Mouse (Mus musculus) heart, embryonic 13.5 days (tissue): Measurements from ENCODE around the gene Coq5. TPM values are rescaled to one million over a fixed set of nuclear protein-coding genes. Genes with fewer than 3 reads are reported as not detected.
A peak's percentile ranks its signal among the peaks of the same experiment; 100 is the strongest.

Source experiments
- ATAC-seq: fragments of 200-750 bp; cut with Nextera tagmentation; 2 replicates; pipeline ENCODE4 v1.8.0; 2017; ENCODE audit warnings: moderate TSS enrichment; ENCODE audit not compliant: insufficient number of reproducible peaks, low FRiP score, low TSS enrichment; ENCODE audit errors: extremely low read depth
- H3K27ac ChIP-seq: fragments of 300-500 bp; sonication (generic); replicated peaks from 2 replicates; pipeline ENCODE4 v1.5.1; 2015; ENCODE audit warnings: moderate library complexity, mild to moderate bottlenecking, inconsistent platforms
- H3K27me3 ChIP-seq: fragments of 300-500 bp; sonication (generic); replicated peaks from 2 replicates; pipeline ENCODE4 v1.6.1; 2015; ENCODE audit warnings: mild to moderate bottlenecking, inconsistent platforms
- H3K36me3 ChIP-seq: fragments of 300-500 bp; sonication (generic); 2 replicates; pipeline ENCODE4 v1.6.1; 2015; ENCODE audit warnings: mild to moderate bottlenecking, inconsistent platforms
- H3K4me1 ChIP-seq: fragments of 300-500 bp; sonication (generic); 2 replicates; pipeline ENCODE4 v1.6.1; 2015; ENCODE audit warnings: inconsistent platforms
- H3K4me2 ChIP-seq: fragments of 300-500 bp; sonication (generic); 2 replicates; pipeline ENCODE4 v1.6.1; 2015; ENCODE audit warnings: inconsistent platforms, mild to moderate bottlenecking, moderate library complexity
- H3K4me3 ChIP-seq: fragments of 300-500 bp; sonication (generic); 2 replicates; pipeline ENCODE4 v1.5.1; 2015; ENCODE audit warnings: moderate library complexity, mild to moderate bottlenecking, inconsistent platforms
- H3K9ac ChIP-seq: fragments of 300-500 bp; sonication (generic); 2 replicates; pipeline ENCODE4 v1.6.1; 2015; ENCODE audit warnings: inconsistent platforms, mild to moderate bottlenecking, moderate library complexity
- H3K9me3 ChIP-seq: fragments of 300-500 bp; sonication (generic); 2 replicates; pipeline ENCODE4 v1.6.1; 2016; ENCODE audit warnings: inconsistent platforms
- WGBS: fragments of 180-500 bp; shearing (Covaris S2); methylation state at CpG from one replicate; pipeline ENCODE4 v1.1.7; 2015; ENCODE audit warnings: mixed read lengths; 5-methylcytosine and 5-hydroxymethylcytosine counted together
- polyA plus RNA-seq: library from polyadenylated mRNA; unstranded; fragments of >200 nt; fragmentation: Nextera tagmentation; extraction: Ambion mirVana; gene quantifications from 2 replicates; pipeline ENCODE4 v1.2.1, GENCODE M21; 2015

Coq5 gene
- polyA plus RNA-seq, 1 experiment from 2014 or later, result 67.1 TPM

DNA sequence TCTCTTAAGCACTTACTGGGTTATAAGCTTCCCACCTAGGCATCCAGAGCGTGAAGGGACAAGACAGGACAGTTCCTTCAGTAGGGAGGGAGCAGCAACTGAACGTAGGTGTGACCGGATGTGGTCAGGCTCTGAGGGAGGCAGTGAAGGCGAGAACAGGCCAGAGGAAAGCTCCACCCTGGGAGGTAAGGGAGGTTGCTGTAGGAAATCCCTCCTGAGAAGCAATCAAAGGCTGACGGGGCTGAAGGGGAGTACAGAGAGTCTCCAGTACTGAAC is 34.1 kb downstream of the Coq5 start:
- Histone ChIP-seq H3K4me3 (no peak overlapping the region), H3K4me2 (no peak overlapping the region; the same call in 1 of the 2 replicates), H3K27ac (peak overlapping the region; percentile 30), H3K4me1 (peaks cover 44% of the 10 kb centered on the region), H3K9ac (peak overlapping the region; percentile 33; the same call in 1 of the 2 replicates), H3K9me3 (no peaks in the 10 kb centered on the region), H3K36me3 (no peaks in the 10 kb centered on the region), H3K27me3 (no peaks in the 10 kb centered on the region)
- ATAC-seq, result no peak
- WGBS, result 36% methylated on average over 5 of the region's 5 CpGs

DNA sequence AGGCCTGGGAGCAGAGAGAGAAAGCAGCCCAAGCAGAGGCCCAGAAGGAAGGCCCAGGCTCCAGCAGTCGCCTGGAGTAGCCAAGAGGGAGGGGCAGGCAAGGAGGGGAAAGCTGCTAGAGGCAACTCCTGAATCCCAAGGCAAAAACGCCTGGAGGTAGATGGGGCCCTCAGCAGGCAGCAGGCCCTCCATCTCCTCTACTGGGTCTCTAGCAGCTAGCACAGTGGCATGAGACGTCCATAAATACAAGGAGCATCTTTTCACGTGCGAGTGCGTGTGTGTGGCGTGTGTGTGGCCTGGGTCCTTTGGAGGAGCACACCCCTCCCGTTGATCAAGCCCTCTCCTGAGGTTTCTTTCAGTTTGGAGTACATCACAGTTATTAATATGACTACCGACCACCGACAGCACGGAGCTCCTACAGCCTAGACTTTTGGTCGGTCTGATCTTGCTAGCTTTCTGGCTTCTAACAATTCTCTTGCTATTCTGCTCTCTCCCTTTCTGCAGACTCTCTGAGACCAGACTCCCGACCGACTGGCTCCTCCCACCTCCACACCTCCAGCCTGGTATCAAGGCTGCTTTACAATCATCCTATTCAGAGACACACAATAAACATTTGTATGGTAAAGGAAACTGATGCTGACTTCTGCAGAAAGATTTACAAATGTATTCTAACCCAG is 37.6 kb downstream of the Coq5 start:
- H3K9ac ChIP-seq, result peak overlapping the region; percentile 41
- no peaks in the 10 kb centered on the region for H3K9me3 ChIP-seq
- H3K27me3 ChIP-seq, result no peaks in the 10 kb centered on the region
- H3K4me1 ChIP-seq, result peaks cover 54% of the 10 kb centered on the region
- no peaks in the 10 kb centered on the region for H3K36me3 ChIP-seq
- no peak overlapping the region for H3K4me3 ChIP-seq
- ATAC-seq, result no peak
- 12% methylated on average over 14 of the region's 14 CpGs for WGBS
- peak overlapping the region; percentile 56 for H3K4me2 ChIP-seq
- H3K27ac ChIP-seq, result peak overlapping the region; percentile 58

DNA sequence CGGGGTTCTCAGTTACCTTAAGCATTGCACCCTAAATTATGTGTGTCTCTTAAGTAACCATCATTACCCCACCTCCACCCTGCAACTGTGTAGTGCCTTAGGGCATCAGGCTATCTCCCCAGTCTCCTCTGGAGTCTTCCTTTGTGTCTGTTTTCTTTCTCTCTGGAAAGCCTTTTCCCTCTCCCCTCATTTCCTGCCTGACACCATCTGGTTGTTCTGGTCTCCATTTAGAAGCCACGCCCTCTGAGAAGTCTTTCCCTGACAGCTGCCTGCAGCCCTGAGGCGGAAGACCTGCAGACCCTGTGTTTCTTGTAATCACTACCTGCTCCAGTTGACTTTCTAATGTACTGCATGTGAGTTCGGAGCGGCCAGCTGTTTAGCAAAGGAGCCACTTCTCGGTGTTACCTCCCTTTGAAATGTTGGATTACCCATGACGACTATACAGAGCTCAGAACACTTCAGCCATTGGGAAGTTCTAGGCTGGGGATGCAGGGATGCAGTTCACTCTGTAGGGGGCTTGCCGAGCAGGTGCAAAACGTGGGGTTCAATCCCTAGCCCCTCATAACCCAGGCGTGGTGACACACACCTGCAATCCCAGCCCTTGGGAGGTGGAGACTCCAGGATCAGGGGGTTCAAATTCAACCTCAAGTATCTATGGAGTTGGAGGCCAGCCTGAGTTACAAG is 38.3 kb downstream of the Coq5 start:
- Histone ChIP-seq H3K36me3 (no peaks in the 10 kb centered on the region), H3K27ac (peak overlapping the region; percentile 58), H3K4me1 (peaks cover 47% of the 10 kb centered on the region), H3K9ac (peak overlapping the region; percentile 41; the same call in 1 of the 2 replicates), H3K9me3 (no peaks in the 10 kb centered on the region), H3K27me3 (no peaks in the 10 kb centered on the region), H3K4me2 (peak overlapping the region; percentile 56), H3K4me3 (peak overlapping the region; percentile 9; the same call in 1 of the 2 replicates)
- ATAC-seq, result no peak
- 8% methylated on average over 10 of the region's 10 CpGs for WGBS

DNA sequence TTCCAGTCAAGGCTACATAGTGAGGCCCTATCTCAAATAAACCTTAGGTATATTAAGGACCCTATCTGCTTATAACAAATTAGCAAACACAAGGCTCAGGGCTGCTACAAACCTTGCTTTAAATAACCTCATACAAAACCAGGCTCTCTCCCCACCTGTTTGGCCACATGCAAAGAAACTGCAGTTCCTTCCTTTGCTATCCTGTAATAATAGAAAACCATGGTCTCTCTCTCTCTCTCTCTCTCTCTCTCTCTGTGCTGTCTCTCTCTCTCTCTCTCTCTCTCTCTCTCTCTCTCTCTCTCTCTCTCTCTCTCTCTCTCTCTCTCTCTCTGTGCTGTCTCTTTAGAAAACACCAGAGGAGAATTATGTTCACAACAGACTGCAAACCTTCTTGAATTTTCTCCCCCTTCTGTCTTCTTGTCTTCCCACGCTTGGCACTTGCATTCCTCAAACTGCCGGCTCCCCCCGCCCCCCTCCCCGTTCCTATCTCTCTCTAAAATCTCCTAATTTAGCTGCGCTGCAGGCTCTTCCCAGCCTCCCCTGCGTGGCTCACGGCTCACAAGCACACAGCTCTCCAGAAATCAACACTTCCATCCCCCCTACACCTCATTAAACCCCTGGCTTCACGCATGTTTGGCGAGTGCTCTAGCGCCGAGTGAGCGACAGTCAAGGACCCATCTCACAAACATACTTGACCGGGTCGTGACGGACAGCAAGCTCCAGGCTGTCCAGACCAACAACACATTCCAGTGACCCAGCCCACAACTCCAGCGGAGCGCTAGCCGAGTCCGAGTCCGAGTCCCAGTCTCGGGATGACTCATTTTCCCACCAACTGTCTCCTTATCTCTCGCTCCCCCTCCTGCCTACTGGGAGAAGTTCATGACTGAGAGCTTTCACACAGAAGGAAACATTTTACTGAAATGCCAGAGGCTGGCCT is 39.8 kb downstream of the Coq5 start:
- Histone ChIP-seq H3K36me3 (no peaks in the 10 kb centered on the region), H3K9me3 (no peaks in the 10 kb centered on the region), H3K27ac (peak overlapping the region; percentile 78), H3K4me2 (peak overlapping the region; percentile 86), H3K27me3 (no peaks in the 10 kb centered on the region), H3K9ac (peak overlapping the region; percentile 80), H3K4me3 (peak overlapping the region; percentile 54), H3K4me1 (peaks cover 36% of the 10 kb centered on the region)
- under 1% methylated on average over 22 of the region's 22 CpGs for WGBS
- ATAC-seq, result peak; percentile 70; the same call in 1 of the 2 replicates

DNA sequence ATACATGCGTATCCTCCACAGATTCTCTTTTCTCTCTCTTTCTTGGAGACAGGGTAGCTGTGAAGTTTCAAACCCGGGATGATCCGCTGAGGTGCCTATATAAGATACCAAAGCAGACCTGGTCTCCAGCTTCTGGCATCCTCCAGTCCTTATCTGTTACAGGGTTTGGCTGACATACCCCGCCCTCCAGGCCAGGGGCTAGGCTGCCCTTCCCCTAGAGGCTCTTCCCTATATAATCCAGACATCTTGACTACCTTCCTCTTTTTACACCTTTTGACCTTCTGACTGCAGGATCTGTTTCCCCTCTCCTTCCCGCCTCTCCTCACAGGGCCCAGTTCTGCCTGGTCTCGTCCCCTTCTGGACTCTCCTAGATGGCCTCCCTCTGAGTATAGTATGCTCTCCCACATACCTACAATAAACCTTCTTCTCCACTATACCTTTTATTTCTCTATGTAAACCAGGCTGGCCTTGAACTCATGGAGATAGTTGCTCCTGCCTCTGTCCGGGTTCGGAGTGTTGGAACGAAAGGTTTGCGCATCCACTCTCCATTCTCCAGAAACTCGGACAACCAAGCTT is 46.9 kb downstream of the Coq5 start:
- H3K4me1 ChIP-seq, result peaks cover 43% of the 10 kb centered on the region
- no peaks in the 10 kb centered on the region for H3K9me3 ChIP-seq
- H3K27me3 ChIP-seq, result no peaks in the 10 kb centered on the region
- H3K4me3 ChIP-seq, result peak overlapping the region; percentile 99
- peak overlapping the region; percentile 91 for H3K27ac ChIP-seq
- H3K9ac ChIP-seq, result peak overlapping the region; percentile 98
- 11% methylated on average over 11 of the region's 11 CpGs for whole genome bisulfite sequencing
- peak overlapping the region; percentile 91 for H3K4me2 ChIP-seq
- ATAC-seq, result peak; percentile 12; the same call in 1 of the 2 replicates
- H3K36me3 ChIP-seq, result peaks cover 22% of the 10 kb centered on the region

DNA sequence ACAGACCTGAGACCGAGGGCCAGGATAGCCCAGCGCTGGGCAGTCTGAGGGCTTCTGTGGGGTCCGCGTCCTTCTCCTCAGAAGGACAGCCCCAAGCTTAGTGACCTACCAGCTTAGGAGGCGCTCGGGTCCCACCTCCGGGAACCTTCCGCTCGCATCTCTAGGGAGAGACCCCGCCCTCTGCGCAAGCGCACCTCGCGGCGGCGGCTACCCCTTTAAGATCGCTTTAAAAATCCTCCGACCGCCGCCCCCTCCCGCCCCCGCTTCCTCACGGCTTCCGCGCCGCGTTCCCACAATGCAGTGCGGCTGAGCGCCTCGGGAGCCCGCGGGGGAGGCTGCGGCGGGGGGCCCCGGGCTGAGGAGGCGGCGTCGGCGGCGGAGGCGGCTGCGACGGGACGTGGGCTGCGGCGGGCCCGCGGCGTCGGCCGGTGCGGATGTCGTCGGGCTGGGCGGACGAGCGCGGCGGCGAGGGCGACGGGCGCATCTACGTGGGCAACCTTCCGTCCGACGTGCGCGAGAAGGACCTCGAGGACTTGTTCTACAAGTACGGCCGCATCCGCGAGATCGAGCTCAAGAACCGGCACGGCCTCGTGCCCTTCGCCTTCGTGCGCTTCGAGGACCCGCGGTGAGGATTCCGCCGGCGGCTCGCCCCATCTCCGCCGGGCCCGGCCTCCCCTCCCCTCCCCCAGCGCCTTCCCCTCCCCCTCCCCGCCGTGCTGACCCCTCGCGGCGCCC is 47.6 kb downstream of the Coq5 start, which contains the start of gene Srsf9:
Gene Srsf9 (plus strand): TSS at position 303 of the 735 bp plus-strand sequence.
- Histone ChIP-seq H3K9ac (peak within 1 kb of the TSS; percentile 98), H3K27me3 (no peaks in the 10 kb centered on the region), H3K36me3 (peaks cover 29% of the 10 kb centered on the region), H3K4me3 (peak within 1 kb of the TSS; percentile 99), H3K4me1 (peaks cover 45% of the 10 kb centered on the region), H3K9me3 (no peaks in the 10 kb centered on the region), H3K4me2 (peak within 1 kb of the TSS; percentile 91), H3K27ac (peak within 1 kb of the TSS; percentile 91)
- peak; percentile 85 for ATAC-seq
- WGBS, result under 1% methylated on average over 93 of the region's 97 CpGs

DNA sequence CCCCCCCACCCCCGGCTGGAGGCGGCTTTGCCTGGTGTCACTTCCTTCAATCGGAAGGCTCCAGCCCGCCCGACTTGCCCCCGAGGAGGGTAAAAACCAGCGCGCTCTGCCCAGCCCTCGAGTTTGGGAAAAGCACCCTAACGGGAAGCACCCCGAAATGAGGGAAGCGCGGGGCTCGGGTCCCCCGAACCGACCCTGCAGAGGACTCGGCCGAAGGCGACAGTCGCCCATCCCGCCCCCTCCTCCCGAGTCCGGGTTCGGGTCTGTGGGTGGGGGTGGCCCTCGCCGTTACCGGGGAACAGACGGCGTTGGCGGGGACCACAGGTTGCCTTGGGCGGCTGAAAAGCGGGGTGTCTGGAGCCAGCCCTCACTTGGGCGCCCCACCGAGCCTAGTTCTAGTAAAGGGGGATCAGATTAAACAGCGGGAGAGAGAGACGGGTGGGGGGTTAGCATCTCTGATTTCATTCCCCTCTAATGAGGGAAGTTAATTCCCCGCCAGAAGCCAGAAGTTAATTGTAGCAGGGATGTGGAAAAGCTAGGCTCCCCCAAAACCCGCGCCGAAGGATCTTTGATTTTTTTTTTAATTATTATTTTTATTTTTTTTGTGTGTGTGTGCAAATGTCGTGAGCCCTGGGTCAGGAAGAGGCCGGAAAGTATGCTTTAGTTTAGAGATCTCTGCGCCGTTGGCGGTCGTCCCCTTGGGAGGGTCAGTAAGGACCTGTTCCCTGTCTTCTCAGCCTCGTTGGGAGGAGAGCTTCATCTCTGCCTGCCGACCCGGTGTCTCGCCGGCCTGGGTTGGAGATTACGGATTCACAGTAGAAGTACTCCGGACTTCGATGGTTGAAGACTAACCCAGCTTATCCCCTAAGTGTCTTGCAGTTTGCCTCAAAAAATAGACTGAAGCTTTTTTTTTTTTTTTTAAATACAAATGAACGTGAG is 48.4 kb downstream of the Coq5 start:
- WGBS, result under 1% methylated on average over 55 of the region's 55 CpGs
- Histone ChIP-seq H3K9me3 (no peaks in the 10 kb centered on the region), H3K4me1 (peaks cover 49% of the 10 kb centered on the region), H3K27me3 (no peaks in the 10 kb centered on the region), H3K4me2 (peak overlapping the region; percentile 91), H3K4me3 (peak overlapping the region; percentile 99), H3K9ac (peak overlapping the region; percentile 98), H3K36me3 (peaks cover 38% of the 10 kb centered on the region), H3K27ac (peak overlapping the region; percentile 91)
- no peak; the same call in 1 of the 2 replicates for ATAC-seq

DNA sequence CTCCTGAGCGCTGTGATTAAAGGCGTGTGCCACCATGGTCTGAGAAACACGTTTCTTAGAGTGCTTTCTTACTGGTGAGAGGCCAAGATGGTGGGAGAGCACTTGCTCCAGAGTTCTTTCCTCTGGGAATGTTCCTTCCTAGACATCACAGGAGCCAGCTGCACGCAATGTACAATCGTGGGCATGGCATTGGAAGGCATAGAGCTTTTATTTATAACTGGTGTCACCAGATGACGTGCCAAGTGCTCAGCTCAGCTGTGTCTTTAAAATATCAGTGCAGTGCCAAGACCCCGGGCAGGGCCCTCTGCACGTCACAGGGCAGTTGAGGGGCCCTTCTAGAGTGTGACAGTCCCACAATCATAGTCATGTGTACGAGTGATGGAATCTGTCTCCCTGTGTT is 51.5 kb downstream of the Coq5 start:
- no peak for ATAC-seq
- Histone ChIP-seq H3K9me3 (no peaks in the 10 kb centered on the region), H3K4me1 (peaks cover 61% of the 10 kb centered on the region), H3K4me3 (0 out of 2 replicates have a peak overlapping the region, but pooled peaks have one; percentile 1), H3K27ac (peak overlapping the region; percentile 54; the same call in 1 of the 2 replicates), H3K27me3 (no peaks in the 10 kb centered on the region), H3K36me3 (peaks cover 68% of the 10 kb centered on the region), H3K9ac (no peak overlapping the region; the same call in 1 of the 2 replicates), H3K4me2 (0 out of 2 replicates have a peak overlapping the region, but pooled peaks have one; percentile 13)
- 65% methylated on average over 9 of the region's 9 CpGs for WGBS

DNA sequence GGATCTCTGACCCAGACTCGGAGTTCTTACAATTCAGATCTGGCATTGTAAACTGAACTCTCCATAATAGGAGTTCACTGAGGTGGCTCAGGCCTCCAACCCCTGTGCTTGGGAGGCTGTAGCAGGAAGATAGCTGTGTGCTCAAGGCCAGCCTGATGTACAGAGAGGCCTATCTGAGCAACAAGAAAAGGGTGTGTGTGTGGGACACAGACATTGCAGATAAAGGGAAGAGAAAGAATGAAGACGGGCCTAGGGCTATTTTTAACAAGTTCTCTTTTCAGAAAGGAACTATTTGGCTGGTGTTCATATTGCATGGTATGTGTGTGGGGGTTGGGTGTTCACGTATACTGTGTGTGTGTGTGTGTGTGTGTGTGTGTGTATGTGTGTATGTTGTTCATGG is 54.2 kb downstream of the Coq5 start:
- ATAC-seq, result no peak
- H3K4me1 ChIP-seq, result peaks cover 50% of the 10 kb centered on the region
- 0 out of 2 replicates have a peak overlapping the region, but pooled peaks have one; percentile 13 for H3K9ac ChIP-seq
- peak overlapping the region; percentile 46 for H3K27ac ChIP-seq
- no peaks in the 10 kb centered on the region for H3K9me3 ChIP-seq
- no peaks in the 10 kb centered on the region for H3K27me3 ChIP-seq
- 0 out of 2 replicates have a peak overlapping the region, but pooled peaks have one; percentile 0 for H3K4me2 ChIP-seq
- H3K36me3 ChIP-seq, result peaks cover 83% of the 10 kb centered on the region
- no peak overlapping the region for H3K4me3 ChIP-seq
- WGBS, result 44% methylated on average over 3 of the region's 3 CpGs
